Mouse (Mus musculus) retina, postnatal 1 day (tissue): Measurements from ENCODE around the gene Ush2a.

Source experiments
- DNase-seq: peaks from one replicate; pipeline ENCODE4 v3.0.0-alpha.2; 2012

Ush2a gene

GRCm38 (mm10) chr1:188910656-188911055 is 648.8 kb downstream of the Ush2a start:
- no peak for DNase-seq

GRCm38 (mm10) chr1:188919946-188920345 is 658.1 kb downstream of the Ush2a start:
- no peak for DNase-seq

- DNase-seq = no peak
Observed at GRCm38 (mm10) chr1:188937246-188937780, 675.5 kb downstream of the Ush2a start.

- DNase-seq = no peak
Observed at GRCm38 (mm10) chr1:188945326-188945725, 683.5 kb downstream of the Ush2a start.

- no peak for DNase-seq
Observed at GRCm38 (mm10) chr1:188946849-188947248, 685.0 kb downstream of the Ush2a start.

- peak; percentile 15 for DNase-seq
Observed at GRCm38 (mm10) chr1:188947794-188948193, 686.0 kb downstream of the Ush2a start.

- DNase-seq = peak; percentile 58
Observed at GRCm38 (mm10) chr1:188948276-188948675, 686.5 kb downstream of the Ush2a start.

GRCm38 (mm10) chr1:188951091-188951490 is 689.3 kb downstream of the Ush2a start:
- DNase-seq = no peak

- DNase-seq = no peak
Observed at GRCm38 (mm10) chr1:188952501-188952900, 690.7 kb downstream of the Ush2a start.

- no peak for DNase-seq
Observed at GRCm38 (mm10) chr1:188973078-188973477, 711.3 kb downstream of the Ush2a start.

- DNase-seq = no peak
Observed at GRCm38 (mm10) chr1:188973926-188974325, 712.1 kb downstream of the Ush2a start.

- DNase-seq = peak; percentile 68
Observed at GRCm38 (mm10) chr1:188980050-188980449, 718.2 kb downstream of the Ush2a start.

- peak; percentile 89 for DNase-seq
Observed at GRCm38 (mm10) chr1:188993218-188993617, 731.4 kb downstream of the Ush2a start.

GRCm38 (mm10) chr1:188997921-188998320 is 736.1 kb downstream of the Ush2a start:
- no peak for DNase-seq

GRCm38 (mm10) chr1:188999981-189000380 is 738.2 kb downstream of the Ush2a start:
- DNase-seq = no peak

GRCm38 (mm10) chr1:189001815-189002214 is 740.0 kb downstream of the Ush2a start:
- no peak for DNase-seq

GRCm38 (mm10) chr1:189004774-189005173 is 743.0 kb downstream of the Ush2a start:
- DNase-seq = no peak

GRCm38 (mm10) chr1:189006267-189006666 is 744.4 kb downstream of the Ush2a start:
- DNase-seq = no peak

- DNase-seq = no peak
Observed at GRCm38 (mm10) chr1:189006826-189007225, 745.0 kb downstream of the Ush2a start.

GRCm38 (mm10) chr1:189007239-189007979 is 745.6 kb downstream of the Ush2a start, which contains the start of gene Kctd3:
TSS of gene Kctd3 (minus strand) at chr1:189007841.
- peak; percentile 96 for DNase-seq

- DNase-seq = no peak
Observed at GRCm38 (mm10) chr1:189007980-189008324, 746.1 kb downstream of the Ush2a start.

GRCm38 (mm10) chr1:189010671-189011070 is 748.8 kb downstream of the Ush2a start:
- no peak for DNase-seq

GRCm38 (mm10) chr1:189012846-189013586 is 751.2 kb downstream of the Ush2a start:
- no peak for DNase-seq

GRCm38 (mm10) chr1:189013587-189013921 is 751.7 kb downstream of the Ush2a start:
- DNase-seq = no peak
